In the genomic region with DNA sequence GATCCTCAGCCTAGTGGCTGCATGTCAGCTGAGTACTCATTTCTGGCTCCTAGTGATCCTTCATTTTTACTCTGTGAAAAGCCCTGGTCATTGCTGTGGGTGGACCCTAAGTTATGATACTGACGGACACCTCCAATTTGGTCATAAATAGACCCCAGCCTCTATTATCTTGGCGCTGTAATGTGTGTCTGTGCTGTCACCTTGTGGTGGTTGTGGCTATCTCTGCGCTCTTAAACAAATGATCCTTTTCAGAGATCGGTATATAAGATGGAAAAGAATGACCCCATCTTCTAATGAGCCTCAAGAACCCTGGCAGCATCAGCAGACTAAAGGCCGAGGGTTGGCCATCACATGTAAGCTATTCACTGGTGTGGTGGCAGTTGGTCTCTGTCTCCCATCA, we compare ENCODE assay signal across 10 mouse cellular contexts. TPM values are rescaled to one million over a fixed set of nuclear protein-coding genes. Genes with fewer than 3 reads are reported as not detected.
DNase-seq lines count a peak whose midpoint lies in the region; ATAC-seq lines count a peak whose summit lies in the region.
"Had no signal": no experiment of that assay in that cellular context is flagged by ENCODE, and none has a peak within 500 bp of the region (broad histone marks: within the 10 kb centered on the region; RNA-seq: fewer than 3 reads in every experiment).

No protein-coding gene starts in this region.

- H3K36me3 ChIP-seq in heart, embryonic 16.5 days (ENCODE audit: control insufficient read depth, insufficient read depth), result no peaks in the 10 kb centered on the region
- H3K36me3 ChIP-seq in midbrain, embryonic 14.5 days (ENCODE audit: control insufficient read depth, insufficient read depth, low read length), result no peaks in the 10 kb centered on the region
- H3K36me3 ChIP-seq in midbrain, embryonic 10.5 days, result no peaks in the 10 kb centered on the region
- peaks cover 16% of the 10 kb centered on the region for H3K36me3 ChIP-seq in limb, embryonic 10.5 days
- H3K36me3 ChIP-seq: midbrain, embryonic 15.5 days had no signal

- H3K4me3 ChIP-seq in heart, embryonic 16.5 days (ENCODE audit: low read length), result no peak overlapping the region
- no peak overlapping the region for H3K4me3 ChIP-seq in midbrain, embryonic 14.5 days (replicated peaks; ENCODE audit: low read depth, low read length)
- H3K4me3 ChIP-seq in midbrain, embryonic 10.5 days, result no peak overlapping the region
- H3K4me3 ChIP-seq in limb, embryonic 10.5 days, result no peak overlapping the region

- H3K4me1 ChIP-seq in heart, embryonic 16.5 days (ENCODE audit: control insufficient read depth, insufficient read depth, low read length), result peaks cover 25% of the 10 kb centered on the region
- H3K4me1 ChIP-seq in midbrain, embryonic 14.5 days (ENCODE audit: control insufficient read depth, insufficient read depth, low read length), result no peaks in the 10 kb centered on the region
- H3K4me1 ChIP-seq in midbrain, embryonic 10.5 days, result peaks cover 43% of the 10 kb centered on the region
- H3K4me1 ChIP-seq in limb, embryonic 10.5 days, result peaks cover 58% of the 10 kb centered on the region

- peaks cover 10% of the 10 kb centered on the region for H3K9me3 ChIP-seq in heart, embryonic 16.5 days (replicated peaks; ENCODE audit: control insufficient read depth, low read length)
- H3K9me3 ChIP-seq in midbrain, embryonic 14.5 days (ENCODE audit: control insufficient read depth, low read length), result 0 out of 2 replicates have a peak, but pooled peaks cover 2% of the 10 kb centered on the region
- peaks cover 24% of the 10 kb centered on the region for H3K9me3 ChIP-seq in midbrain, embryonic 10.5 days (replicated peaks)
- peaks cover 13% of the 10 kb centered on the region for H3K9me3 ChIP-seq in limb, embryonic 10.5 days (replicated peaks)
- H3K9me3 ChIP-seq: midbrain, embryonic 15.5 days had no signal

- H3K27me3 ChIP-seq in heart, embryonic 16.5 days (ENCODE audit: control insufficient read depth, insufficient read depth, low read length), result no peaks in the 10 kb centered on the region
- no peaks in the 10 kb centered on the region for H3K27me3 ChIP-seq in midbrain, embryonic 14.5 days (ENCODE audit: control insufficient read depth, insufficient read depth, low read length)
- peaks cover 24% of the 10 kb centered on the region for H3K27me3 ChIP-seq in midbrain, embryonic 10.5 days (ENCODE audit: low read depth, poor library complexity, severe bottlenecking)
- H3K27me3 ChIP-seq in limb, embryonic 10.5 days (ENCODE audit: low read depth, poor library complexity, severe bottlenecking), result no peaks in the 10 kb centered on the region
- H3K27me3 ChIP-seq: midbrain, embryonic 15.5 days had no signal

- DNase-seq in heart, adult 8-10 months (ENCODE audit: low spot score), result no peak
- peak; percentile 35 for DNase-seq in midbrain, embryonic 14.5 days
- DNase-seq in midbrain, embryonic 10.5 days (ENCODE audit: low spot score), result no peak
- DNase-seq in limb, embryonic 10.5 days (ENCODE audit: low spot score), result no peak
- DNase-seq in testis, postnatal 10 days (ENCODE audit: low spot score), result no peak
- DNase-seq in ovary, adult 18-20 months (ENCODE audit: low spot score), result no peak

- H3K9ac ChIP-seq in heart, embryonic 16.5 days (ENCODE audit: low read length), result peak overlapping the region; percentile 32
- H3K9ac ChIP-seq in midbrain, embryonic 14.5 days (replicated peaks; ENCODE audit: low read length), result no peak overlapping the region
- H3K9ac ChIP-seq: liver, embryonic 14.5 days; midbrain, embryonic 15.5 days had no signal

- ATAC-seq in heart, embryonic 16.5 days (replicated peaks; ENCODE audit: extremely low read depth, insufficient read depth, low FRiP score), result no peak
- no peak for ATAC-seq in midbrain, embryonic 14.5 days (ENCODE audit: low FRiP score, low TSS enrichment)
- ATAC-seq: forebrain, embryonic 16.5 days; midbrain, embryonic 15.5 days had no signal

- H3K4me2 ChIP-seq in heart, embryonic 16.5 days (ENCODE audit: low read depth, low read length), result peak overlapping the region; percentile 59; the same call in 1 of the 2 replicates
- H3K4me2 ChIP-seq in midbrain, embryonic 14.5 days (ENCODE audit: low read length), result no peak overlapping the region

- peak overlapping the region; percentile 81 for H3K27ac ChIP-seq in heart, embryonic 16.5 days (ENCODE audit: low read length)
- no peak overlapping the region for H3K27ac ChIP-seq in midbrain, embryonic 14.5 days (replicated peaks; ENCODE audit: low read depth, low read length)
- no peak overlapping the region for H3K27ac ChIP-seq in midbrain, embryonic 10.5 days (replicated peaks)
- peak overlapping the region; percentile 91 for H3K27ac ChIP-seq in limb, embryonic 10.5 days
- H3K27ac ChIP-seq: liver, embryonic 14.5 days; midbrain, embryonic 15.5 days had no signal

- 66% methylated on average over 5 of the region's 5 CpGs for WGBS in heart, embryonic 16.5 days
- 64% methylated on average over 5 of the region's 5 CpGs for WGBS in midbrain, embryonic 14.5 days
- 53% methylated on average over 5 of the region's 5 CpGs for WGBS in midbrain, embryonic 10.5 days
- WGBS in limb, embryonic 10.5 days, result 57% methylated on average over 5 of the region's 5 CpGs

RNA-seq across cellular contexts. Expression of gene Mrpl23, which starts 46.6 kb away (rescaled TPM):
- 14.2 and 20.0 TPM in 2 replicates for polyA plus RNA-seq in heart, embryonic 16.5 days (2015; fragmentation: Nextera tagmentation; extraction: Ambion mirVana)
- total RNA-seq in heart, adult 8-10 months (2022), result 10 to 100 TPM in 2 of 4 experiments, 1 to 10 TPM in 1, under 1 TPM in 1; 0.90 to 35.4 (median 16.1) TPM
- polyA plus RNA-seq in midbrain, embryonic 14.5 days (2014; fragmentation: Nextera tagmentation; extraction: Ambion mirVana), result 11.9 and 23.9 TPM in 2 replicates
- polyA plus RNA-seq in midbrain, embryonic 10.5 days (2016; fragmentation: Nextera tagmentation; extraction: Ambion mirVana), result 15.8 and 20.3 TPM in 2 replicates
- polyA plus RNA-seq in limb, embryonic 10.5 days (2016; fragmentation: Nextera tagmentation; extraction: Ambion mirVana), result 25.9 and 33.7 TPM in 2 replicates

Comparison
In these comparisons a context has a peak if more than half of its experiments do, and no peak if none do; other contexts are left out.
1. H3K27ac ChIP-seq: peak in heart, embryonic 16.5 days (single experiment) and limb, embryonic 10.5 days (single experiment); none in midbrain, embryonic 14.5 days (single experiment) and midbrain, embryonic 10.5 days (single experiment).